Mouse (Mus musculus) embryonic facial prominence, embryonic 12.5 days (tissue): Measurements from ENCODE around the gene Slc6a6. TPM values are rescaled to one million over a fixed set of nuclear protein-coding genes. Genes with fewer than 3 reads are reported as not detected.

Experiments
- ATAC-seq: fragments of 200-750 bp; cut with Nextera tagmentation; 2 replicates; pipeline ENCODE4 v1.8.0; 2017; ENCODE audit not compliant: insufficient number of reproducible peaks, insufficient read depth, low FRiP score, low TSS enrichment
- H3K27ac ChIP-seq: fragments of 300-500 bp; sonication (generic); 2 replicates; pipeline ENCODE4 v1.5.1; 2016; ENCODE audit warnings: mild to moderate bottlenecking
- H3K27me3 ChIP-seq: fragments of 300-500 bp; sonication (generic); 2 replicates; pipeline ENCODE4 v1.6.1; 2016; ENCODE audit warnings: mild to moderate bottlenecking, moderate library complexity
- H3K36me3 ChIP-seq: fragments of 300-500 bp; sonication (generic); 2 replicates; pipeline ENCODE4 v1.6.1; 2016; ENCODE audit warnings: mild to moderate bottlenecking
- H3K4me1 ChIP-seq: fragments of 300-500 bp; sonication (generic); 2 replicates; pipeline ENCODE4 v1.6.1; 2016
- H3K4me2 ChIP-seq: fragments of 300-500 bp; sonication (generic); replicated peaks from 2 replicates; pipeline ENCODE4 v1.6.1; 2016; ENCODE audit warnings: mild to moderate bottlenecking, moderate library complexity
- H3K4me3 ChIP-seq: fragments of 300-500 bp; sonication (generic); 2 replicates; pipeline ENCODE4 v1.5.1; 2016; ENCODE audit warnings: mild to moderate bottlenecking
- H3K9ac ChIP-seq: fragments of 300-500 bp; sonication (generic); 2 replicates; pipeline ENCODE4 v1.6.1; 2016; ENCODE audit warnings: mild to moderate bottlenecking, moderate library complexity
- H3K9me3 ChIP-seq: fragments of 300-500 bp; sonication (generic); 2 replicates; pipeline ENCODE4 v1.6.1; 2016; ENCODE audit warnings: mild to moderate bottlenecking, moderate library complexity
- WGBS: fragments of 180-500 bp; shearing (Covaris S2); methylation state at CpG from one replicate; pipeline ENCODE4 v1.1.7; 2016; 5-methylcytosine and 5-hydroxymethylcytosine counted together
- polyA plus RNA-seq: library from polyadenylated mRNA; unstranded; fragments of >200 nt; fragmentation: Nextera tagmentation; extraction: Ambion mirVana; gene quantifications from 2 replicates; pipeline ENCODE4 v1.2.1, GENCODE M21; 2016

The Slc6a6 gene
- polyA plus RNA-seq, 1 experiment from 2014 or later, result 67.5 TPM

DNA sequence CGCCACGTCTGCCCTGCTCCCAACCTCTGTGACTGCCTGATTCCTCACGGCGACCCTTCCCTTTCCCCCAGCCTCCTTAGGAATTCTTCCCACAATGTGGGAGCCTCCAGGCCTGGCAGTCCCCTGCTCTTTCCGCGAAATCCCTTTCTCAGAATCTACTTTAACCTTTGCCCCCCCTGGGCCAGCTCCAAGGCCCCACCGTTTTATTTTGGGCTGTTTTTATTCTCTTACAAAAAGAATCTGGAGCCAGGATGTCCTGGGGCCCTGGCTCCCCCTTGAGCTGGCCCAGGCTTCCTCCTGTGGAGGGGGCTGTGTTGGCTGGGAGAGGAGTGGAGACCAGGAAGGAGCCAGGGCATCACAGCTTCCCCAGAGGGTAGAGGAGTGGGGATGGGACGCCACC, 69.0 kb downstream of the Slc6a6 start:
- Histone ChIP-seq H3K4me3 (no peak overlapping the region), H3K4me2 (no peak overlapping the region), H3K36me3 (peaks cover 73% of the 10 kb centered on the region), H3K27ac (no peak overlapping the region), H3K27me3 (no peaks in the 10 kb centered on the region), H3K9ac (no peak overlapping the region), H3K4me1 (no peaks in the 10 kb centered on the region), H3K9me3 (no peaks in the 10 kb centered on the region)
- ATAC-seq, result no peak
- WGBS, result 48% methylated on average over 8 of the region's 8 CpGs

DNA sequence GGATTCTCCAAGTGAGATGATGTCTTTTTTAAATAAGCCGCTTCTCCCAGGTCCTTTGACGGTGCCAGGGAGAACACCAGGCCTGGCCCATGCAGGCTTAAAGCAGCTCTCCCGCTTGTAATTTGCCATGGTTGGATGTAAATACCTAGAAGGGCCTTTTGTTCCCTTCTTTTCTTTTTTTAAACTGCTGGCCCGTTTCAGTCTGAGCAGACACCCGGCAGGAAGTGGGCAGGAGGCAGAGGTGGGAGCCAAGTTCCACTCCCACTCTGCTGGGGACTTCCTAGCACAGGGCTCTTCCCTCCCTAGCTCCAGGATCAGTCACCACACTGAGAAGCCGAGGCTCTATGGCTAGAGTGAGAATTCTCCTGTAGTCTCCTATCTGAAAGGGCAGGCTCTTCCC, 70.2 kb downstream of the Slc6a6 start:
- 56% methylated on average over 6 of the region's 6 CpGs for WGBS
- no peak overlapping the region for H3K9ac ChIP-seq
- H3K36me3 ChIP-seq, result peaks cover 62% of the 10 kb centered on the region
- no peaks in the 10 kb centered on the region for H3K4me1 ChIP-seq
- H3K27me3 ChIP-seq, result no peaks in the 10 kb centered on the region
- no peak overlapping the region for H3K4me3 ChIP-seq
- H3K4me2 ChIP-seq, result no peak overlapping the region
- no peak for ATAC-seq
- no peak overlapping the region for H3K27ac ChIP-seq
- no peaks in the 10 kb centered on the region for H3K9me3 ChIP-seq

DNA sequence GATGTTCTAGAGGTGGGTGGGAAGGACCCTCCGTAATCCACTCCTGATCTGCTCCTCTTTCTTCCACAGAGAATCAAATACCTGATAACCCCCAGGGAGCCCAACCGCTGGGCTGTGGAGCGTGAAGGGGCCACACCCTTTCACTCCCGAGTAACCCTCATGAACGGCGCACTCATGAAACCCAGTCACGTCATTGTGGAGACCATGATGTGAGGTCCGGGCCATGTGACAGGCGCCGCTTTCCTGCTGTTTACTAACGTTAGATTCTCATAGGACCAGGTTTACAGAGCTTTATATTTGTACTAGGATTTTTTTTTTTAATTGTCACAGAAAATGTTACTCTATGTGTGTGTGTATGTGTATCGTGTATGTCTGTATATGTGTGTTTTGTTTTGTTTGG, 71.0 kb downstream of the Slc6a6 start:
- H3K27me3 ChIP-seq, result no peaks in the 10 kb centered on the region
- no peak overlapping the region for H3K9ac ChIP-seq
- peaks cover 56% of the 10 kb centered on the region for H3K36me3 ChIP-seq
- H3K4me2 ChIP-seq, result no peak overlapping the region
- H3K4me1 ChIP-seq, result no peaks in the 10 kb centered on the region
- H3K9me3 ChIP-seq, result no peaks in the 10 kb centered on the region
- 83% methylated on average over 12 of the region's 12 CpGs for WGBS
- no peak overlapping the region for H3K27ac ChIP-seq
- no peak overlapping the region for H3K4me3 ChIP-seq
- ATAC-seq, result no peak

DNA sequence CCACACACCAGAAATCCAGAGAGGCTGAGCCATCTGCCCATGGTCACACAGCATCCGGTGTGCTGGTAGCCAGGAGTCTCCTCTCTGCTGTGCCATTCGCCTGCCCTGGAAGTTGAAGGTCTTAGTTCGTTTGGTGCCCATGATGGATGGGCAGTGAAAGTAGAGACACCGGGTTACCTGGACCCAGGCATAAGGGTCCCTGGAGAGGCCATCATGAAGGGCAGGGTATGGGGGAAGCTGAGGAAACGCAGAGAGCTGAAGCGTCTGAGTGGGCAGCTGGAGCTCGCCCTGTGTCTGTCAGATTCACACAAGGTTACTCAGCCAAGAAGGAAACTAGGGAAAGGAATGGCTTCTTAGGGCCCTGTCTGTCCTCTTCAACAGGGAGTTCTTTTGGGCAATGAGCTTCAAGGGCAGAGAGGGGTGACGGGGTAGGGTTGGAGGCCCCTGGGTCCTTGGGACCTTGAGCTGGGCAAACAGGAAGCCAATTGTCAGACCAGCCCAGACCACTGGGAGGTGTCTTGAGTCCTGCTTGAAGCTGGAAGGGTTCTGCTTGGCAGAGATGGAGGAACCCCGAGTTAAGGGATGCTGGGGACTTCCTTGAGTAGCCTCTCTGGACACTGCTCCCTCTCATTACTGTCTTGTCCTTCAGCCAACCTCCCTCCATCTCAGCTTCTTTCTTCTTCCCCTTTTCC, 78.3 kb downstream of the Slc6a6 start:
- no peak overlapping the region for H3K4me3 ChIP-seq
- no peak for ATAC-seq
- H3K9ac ChIP-seq, result no peak overlapping the region
- 0 out of 2 replicates have a peak, but pooled peaks cover 8% of the 10 kb centered on the region for H3K36me3 ChIP-seq
- 78% methylated on average over 9 of the region's 9 CpGs for whole genome bisulfite sequencing
- H3K4me2 ChIP-seq, result no peak overlapping the region
- H3K27ac ChIP-seq, result no peak overlapping the region
- no peaks in the 10 kb centered on the region for H3K27me3 ChIP-seq
- H3K9me3 ChIP-seq, result no peaks in the 10 kb centered on the region
- no peaks in the 10 kb centered on the region for H3K4me1 ChIP-seq

DNA sequence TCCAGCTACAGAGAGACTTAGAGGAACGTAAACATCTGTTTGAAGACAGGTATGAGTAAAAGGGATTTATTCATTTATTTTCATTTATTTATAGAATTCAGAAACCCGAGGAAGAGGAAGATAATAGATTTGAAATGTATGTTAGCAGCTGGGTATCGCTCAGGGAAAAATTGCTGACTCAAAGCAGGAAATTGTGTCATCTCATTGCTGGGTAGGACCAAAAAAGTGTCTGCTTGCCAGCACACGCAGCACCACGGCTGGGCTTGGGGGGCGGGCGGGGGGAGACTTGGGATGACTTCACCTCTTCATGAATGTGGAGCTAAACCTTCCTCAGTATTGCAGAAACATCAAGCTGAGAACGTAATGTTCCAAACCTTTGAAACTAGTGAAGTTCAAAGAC, 83.7 kb downstream of the Slc6a6 start:
- Histone ChIP-seq H3K4me2 (no peak overlapping the region), H3K36me3 (no peaks in the 10 kb centered on the region), H3K4me1 (no peaks in the 10 kb centered on the region), H3K27me3 (no peaks in the 10 kb centered on the region), H3K27ac (no peak overlapping the region), H3K9me3 (peaks cover 6% of the 10 kb centered on the region; the same call in 1 of the 2 replicates), H3K9ac (no peak overlapping the region), H3K4me3 (no peak overlapping the region)
- no peak for ATAC-seq
- WGBS, result 83% methylated on average over 8 of the region's 8 CpGs

DNA sequence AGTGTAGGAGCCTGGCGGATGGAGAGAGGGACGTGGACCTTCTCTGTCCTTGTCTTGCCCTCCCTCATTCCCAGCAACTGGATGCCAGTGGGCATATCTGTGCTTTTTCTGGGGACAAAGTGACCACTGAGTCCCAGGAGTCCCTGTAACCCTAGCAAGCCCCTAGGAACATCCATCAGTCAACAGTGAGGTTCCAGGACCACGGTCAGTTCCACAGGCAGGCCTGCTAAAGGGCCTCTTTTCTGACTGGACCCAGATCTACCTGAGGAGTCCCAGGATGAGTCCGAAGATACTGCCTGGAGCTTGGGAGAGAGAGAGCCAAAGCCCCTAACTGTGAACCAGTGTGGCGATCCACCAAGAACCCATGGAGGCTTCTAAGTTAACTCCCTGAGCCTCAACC, 90.1 kb downstream of the Slc6a6 start:
- Histone ChIP-seq H3K36me3 (no peaks in the 10 kb centered on the region), H3K27me3 (no peaks in the 10 kb centered on the region; the same call in 1 of the 2 replicates), H3K4me2 (no peak overlapping the region), H3K4me3 (no peak overlapping the region), H3K9me3 (peaks cover 6% of the 10 kb centered on the region; the same call in 1 of the 2 replicates), H3K4me1 (0 out of 2 replicates have a peak, but pooled peaks cover 3% of the 10 kb centered on the region), H3K9ac (no peak overlapping the region), H3K27ac (no peak overlapping the region)
- ATAC-seq, result no peak
- 66% methylated on average over 5 of the region's 5 CpGs for WGBS

DNA sequence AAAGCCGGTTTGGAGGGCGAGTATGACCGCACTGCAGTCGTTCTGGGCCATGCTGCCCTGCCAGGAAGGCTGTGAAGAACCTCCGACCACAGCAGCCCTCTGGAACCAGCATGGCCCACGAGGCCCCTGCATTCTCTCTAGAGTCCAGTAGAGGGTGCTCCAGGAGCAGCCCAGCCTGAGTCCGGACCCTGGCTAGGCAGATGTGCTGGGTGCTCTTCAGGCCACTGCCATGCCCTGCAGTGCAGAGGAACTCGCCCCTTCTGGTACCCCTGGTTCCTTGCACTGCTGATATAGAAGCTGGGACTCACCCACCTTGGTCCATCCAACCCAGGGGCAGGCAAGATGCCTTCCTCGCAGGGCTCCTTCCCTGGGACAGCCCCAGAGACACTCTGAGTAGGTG, 92.7 kb downstream of the Slc6a6 start:
- peak; percentile 73; the same call in 1 of the 2 replicates for ATAC-seq
- 0 out of 2 replicates have a peak overlapping the region, but pooled peaks have one; percentile 2 for H3K9ac ChIP-seq

DNA sequence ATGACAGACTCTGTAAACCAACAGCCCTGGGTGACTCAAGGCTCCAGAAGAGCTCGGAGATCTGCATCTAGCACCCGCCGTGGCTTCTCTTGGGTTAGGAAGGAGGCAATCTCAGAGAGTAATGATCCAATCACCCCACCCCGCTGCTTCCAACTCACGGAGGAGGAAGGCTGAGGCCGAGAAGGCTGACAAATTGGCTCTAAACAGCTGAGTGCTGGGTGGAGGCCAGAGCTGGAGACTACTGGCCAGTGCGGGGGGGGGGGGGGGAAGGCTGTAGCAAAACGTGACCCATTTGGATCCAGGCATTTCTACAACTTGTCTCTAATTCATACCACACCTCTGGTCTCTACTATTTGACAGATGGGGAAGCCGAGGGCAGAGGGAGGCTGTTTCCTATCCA, 95.4 kb downstream of the Slc6a6 start:
- Histone ChIP-seq H3K9me3 (no peaks in the 10 kb centered on the region), H3K4me2 (no peak overlapping the region), H3K27me3 (no peaks in the 10 kb centered on the region; the same call in 1 of the 2 replicates), H3K36me3 (no peaks in the 10 kb centered on the region), H3K4me1 (0 out of 2 replicates have a peak, but pooled peaks cover 3% of the 10 kb centered on the region), H3K4me3 (no peak overlapping the region), H3K9ac (no peak overlapping the region), H3K27ac (no peak overlapping the region)
- 65% methylated on average over 9 of the region's 9 CpGs for WGBS
- ATAC-seq, result no peak

More for the DNA sequence above, 92.7 kb downstream of the Slc6a6 start:
- Histone ChIP-seq H3K27ac (no peak overlapping the region), H3K27me3 (no peaks in the 10 kb centered on the region; the same call in 1 of the 2 replicates), H3K9me3 (no peaks in the 10 kb centered on the region), H3K4me2 (no peak overlapping the region), H3K4me1 (0 out of 2 replicates have a peak, but pooled peaks cover 3% of the 10 kb centered on the region), H3K36me3 (no peaks in the 10 kb centered on the region), H3K4me3 (no peak overlapping the region)
- 14% methylated on average over 9 of the region's 9 CpGs for WGBS

DNA sequence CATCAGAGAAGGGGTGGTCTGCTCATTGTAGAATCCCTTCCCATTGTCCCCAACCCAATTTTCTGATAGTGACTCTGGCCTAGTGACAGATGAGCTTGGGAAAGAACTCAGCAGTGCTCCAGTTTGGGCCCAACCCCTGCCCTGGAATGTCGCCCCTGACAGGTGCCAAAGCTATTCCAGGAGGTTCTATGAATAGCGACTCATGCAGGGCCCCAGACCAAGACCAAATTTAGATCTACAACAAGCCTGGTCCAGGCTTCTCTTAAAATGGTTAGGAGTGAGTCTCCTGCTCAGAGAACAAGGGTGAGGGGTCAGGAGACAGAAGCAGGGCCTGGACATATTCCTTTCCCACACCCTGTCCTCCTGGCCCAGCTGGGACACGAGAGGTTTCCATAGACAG, 101.2 kb downstream of the Slc6a6 start:
- WGBS, result 79% methylated on average over 3 of the region's 3 CpGs
- no peaks in the 10 kb centered on the region for H3K4me1 ChIP-seq
- H3K4me2 ChIP-seq, result no peak overlapping the region
- no peak overlapping the region for H3K27ac ChIP-seq
- no peak for ATAC-seq
- H3K9ac ChIP-seq, result no peak overlapping the region
- no peaks in the 10 kb centered on the region for H3K27me3 ChIP-seq
- no peaks in the 10 kb centered on the region for H3K36me3 ChIP-seq
- no peaks in the 10 kb centered on the region for H3K9me3 ChIP-seq
- H3K4me3 ChIP-seq, result no peak overlapping the region

DNA sequence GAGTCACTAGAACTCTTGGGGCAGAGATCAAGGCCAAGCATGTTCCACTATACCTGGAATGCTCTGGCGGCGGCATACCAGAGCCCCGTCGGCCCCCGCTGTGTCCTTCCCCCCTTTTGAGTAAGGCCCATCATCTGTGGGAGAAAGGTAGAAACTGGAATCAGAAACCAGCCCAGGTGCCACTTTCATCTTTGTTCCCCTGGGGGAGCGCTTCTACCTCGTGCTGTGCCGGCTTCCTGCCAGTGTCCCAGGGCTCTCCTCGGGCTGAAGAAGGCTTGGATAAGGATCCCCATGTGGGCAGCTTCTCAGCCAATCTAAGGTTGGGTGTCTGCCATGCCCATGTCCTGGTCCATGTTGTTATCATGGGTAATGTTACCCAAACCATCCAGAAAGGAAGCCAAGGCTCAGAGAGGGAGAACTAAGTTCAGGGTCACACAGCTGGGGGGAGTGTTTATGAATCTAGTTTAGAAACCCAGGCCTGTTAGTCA, 104.5 kb downstream of the Slc6a6 start:
- H3K4me1 ChIP-seq, result no peaks in the 10 kb centered on the region
- no peaks in the 10 kb centered on the region for H3K9me3 ChIP-seq
- ATAC-seq, result no peak
- 78% methylated on average over 9 of the region's 9 CpGs for WGBS
- no peaks in the 10 kb centered on the region for H3K36me3 ChIP-seq
- no peak overlapping the region for H3K9ac ChIP-seq
- H3K27me3 ChIP-seq, result no peaks in the 10 kb centered on the region
- no peak overlapping the region for H3K4me2 ChIP-seq
- no peak overlapping the region for H3K27ac ChIP-seq
- no peak overlapping the region for H3K4me3 ChIP-seq

DNA sequence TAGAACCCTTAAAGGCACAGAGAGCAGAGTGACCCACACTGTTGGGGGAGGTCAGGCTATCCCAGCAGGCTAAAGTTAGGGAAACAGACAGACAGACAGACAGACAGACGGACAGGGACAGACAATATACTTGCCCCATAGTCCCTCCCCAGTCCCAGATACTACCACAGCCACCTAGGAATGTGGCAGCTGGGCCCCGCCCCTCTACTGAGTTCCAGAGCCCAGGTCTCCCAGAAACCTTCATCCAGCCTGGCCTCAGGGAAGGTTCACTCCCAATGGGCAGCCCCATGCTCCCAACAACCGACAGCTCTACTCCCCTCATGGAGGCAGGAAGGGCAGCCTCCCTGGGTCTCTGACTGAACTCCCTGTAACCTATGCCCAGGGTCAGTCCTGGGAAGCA, 111.8 kb downstream of the Slc6a6 start:
- Histone ChIP-seq H3K27ac (no peak overlapping the region), H3K9me3 (no peaks in the 10 kb centered on the region), H3K4me2 (no peak overlapping the region), H3K36me3 (no peaks in the 10 kb centered on the region), H3K27me3 (no peaks in the 10 kb centered on the region), H3K9ac (no peak overlapping the region), H3K4me3 (no peak overlapping the region), H3K4me1 (0 out of 2 replicates have a peak, but pooled peaks cover 6% of the 10 kb centered on the region)
- 47% methylated on average over 3 of the region's 3 CpGs for WGBS
- no peak for ATAC-seq

DNA sequence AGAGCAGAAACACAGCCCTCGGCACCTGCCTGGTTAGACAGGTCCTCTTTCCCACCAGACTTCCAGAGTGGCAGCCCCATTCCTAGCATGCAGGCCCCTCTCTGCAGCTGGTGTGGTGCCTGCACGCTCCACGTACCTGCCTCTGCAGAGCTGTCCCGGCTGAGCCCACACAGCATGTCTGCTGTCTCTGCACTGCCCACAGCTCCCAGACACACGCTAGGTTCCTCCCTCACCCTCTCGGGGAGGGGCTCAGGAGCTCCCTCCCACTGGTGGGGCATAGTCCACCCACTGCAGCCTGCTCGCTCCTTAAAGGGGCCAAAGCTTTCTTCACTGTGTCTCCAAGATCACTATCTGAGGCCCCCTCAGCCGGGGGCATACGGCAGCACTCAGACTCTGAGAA, 112.2 kb downstream of the Slc6a6 start:
- Histone ChIP-seq H3K9ac (no peak overlapping the region), H3K4me3 (no peak overlapping the region), H3K9me3 (no peaks in the 10 kb centered on the region), H3K36me3 (no peaks in the 10 kb centered on the region), H3K27me3 (no peaks in the 10 kb centered on the region), H3K27ac (no peak overlapping the region), H3K4me2 (no peak overlapping the region), H3K4me1 (0 out of 2 replicates have a peak, but pooled peaks cover 6% of the 10 kb centered on the region)
- 57% methylated on average over 9 of the region's 9 CpGs for WGBS
- ATAC-seq, result no peak
